ENCODE assay signal across 25 mouse cellular contexts in the genomic region with DNA sequence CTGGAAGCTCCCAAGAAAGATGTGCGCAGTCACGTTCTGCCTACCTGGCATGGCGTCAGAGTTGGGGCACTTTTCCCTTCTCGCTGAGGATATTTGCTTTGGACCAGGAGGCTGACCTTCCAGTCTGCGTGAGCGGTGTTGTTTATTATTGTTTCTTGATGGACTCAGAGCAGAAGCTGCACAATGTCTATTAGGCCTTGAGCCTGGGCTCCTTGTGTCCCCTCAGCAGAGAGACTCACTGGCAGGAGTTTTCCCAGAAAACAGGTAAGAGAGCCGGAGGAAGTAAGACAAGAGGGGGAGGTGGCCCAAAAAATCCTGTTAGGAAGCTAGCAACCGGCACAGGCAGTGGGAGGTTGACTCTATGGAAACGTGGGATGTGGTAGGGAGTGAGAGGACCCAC.
"Had no signal": no experiment of that assay in that cellular context is flagged by ENCODE, and none has a peak within 500 bp of the region (broad histone marks: within the 10 kb centered on the region; RNA-seq: fewer than 3 reads in every experiment).

No protein-coding gene starts in this region.

- H3K27me3 ChIP-seq: embryonic facial prominence, embryonic 12.5 days; embryonic facial prominence, embryonic 13.5 days; embryonic facial prominence, embryonic 15.5 days; forebrain, embryonic 12.5 days; forebrain, embryonic 13.5 days; forebrain, embryonic 15.5 days had no signal

- H3K27ac ChIP-seq: embryonic facial prominence, embryonic 10.5 days; embryonic facial prominence, embryonic 12.5 days; embryonic facial prominence, embryonic 13.5 days; embryonic facial prominence, embryonic 15.5 days; forebrain, embryonic 10.5 days; forebrain, embryonic 12.5 days; forebrain, embryonic 13.5 days; forebrain, embryonic 15.5 days; gastrocnemius, adult 2 months had no signal

- DNase-seq: cerebellum, adult 18-20 months; cerebellum, adult 2 months; cerebellum, adult 8-10 months; cerebellum, adult 9-10 months; cerebellum, adult 9-11 months; cerebellum, postnatal 10 days; cerebellum, postnatal 14 days; cerebellum, postnatal 25 days; cerebellum, postnatal 36 days; embryo, embryonic 11 days; forebrain, postnatal 0 days; gastrocnemius, adult 2 months; gastrocnemius, postnatal 14 days; gastrocnemius, postnatal 25 days; gastrocnemius, postnatal 36 days had no signal

- H3K9ac ChIP-seq: embryonic facial prominence, embryonic 12.5 days; embryonic facial prominence, embryonic 13.5 days; embryonic facial prominence, embryonic 15.5 days; forebrain, embryonic 12.5 days; forebrain, embryonic 13.5 days; forebrain, embryonic 15.5 days; forebrain, postnatal 0 days had no signal

- H3K4me2 ChIP-seq: embryonic facial prominence, embryonic 12.5 days; embryonic facial prominence, embryonic 13.5 days; embryonic facial prominence, embryonic 15.5 days; forebrain, embryonic 12.5 days; forebrain, embryonic 13.5 days; forebrain, embryonic 15.5 days had no signal

- H3K36me3 ChIP-seq: embryonic facial prominence, embryonic 10.5 days; embryonic facial prominence, embryonic 12.5 days; embryonic facial prominence, embryonic 13.5 days; embryonic facial prominence, embryonic 15.5 days; forebrain, embryonic 10.5 days; forebrain, embryonic 12.5 days; forebrain, embryonic 15.5 days had no signal

- ATAC-seq: forebrain, embryonic 13.5 days; forebrain, embryonic 14.5 days; forebrain, embryonic 15.5 days; forebrain, postnatal 0 days had no signal

- H3K4me1 ChIP-seq: embryonic facial prominence, embryonic 15.5 days; forebrain, embryonic 10.5 days; forebrain, embryonic 13.5 days; forebrain, embryonic 15.5 days had no signal

- H3K4me3 ChIP-seq: embryonic facial prominence, embryonic 10.5 days; embryonic facial prominence, embryonic 12.5 days; embryonic facial prominence, embryonic 13.5 days; embryonic facial prominence, embryonic 15.5 days; erythroblast, embryonic 14.5 days; forebrain, embryonic 10.5 days; forebrain, embryonic 12.5 days; forebrain, embryonic 13.5 days; forebrain, embryonic 15.5 days; gastrocnemius, adult 2 months had no signal

- H3K9me3 ChIP-seq: embryonic facial prominence, embryonic 10.5 days; embryonic facial prominence, embryonic 12.5 days; embryonic facial prominence, embryonic 13.5 days; embryonic facial prominence, embryonic 15.5 days; forebrain, embryonic 10.5 days; forebrain, embryonic 12.5 days; forebrain, embryonic 13.5 days; forebrain, embryonic 15.5 days had no signal
